Mouse (Mus musculus) myocyte (in vitro differentiated cells): ENCODE measurements at regions not wholly inside any gene's neighbourhood (a gene's known extent, or its start where the extent isn't known, plus 50 kb on each side); places are given as distances from the start of the nearest gene placed in this dataset.

ENCODE experiments used
- CEBPB ChIP-seq: IDR thresholded peaks from 2 replicates; pipeline ENCODE4 v1.6.1; 2011; ENCODE audit warnings: mild to moderate bottlenecking, moderate library complexity; ENCODE audit not compliant: poor library complexity, insufficient read depth, severe bottlenecking
- E2F4 ChIP-seq: IDR thresholded peaks from one replicate; pipeline ENCODE4 v1.6.1; 2011; ENCODE audit warnings: mild to moderate bottlenecking, control low read depth, moderate library complexity; ENCODE audit not compliant: insufficient read depth
- MAX ChIP-seq: IDR thresholded peaks from one replicate; pipeline ENCODE4 v1.6.1; 2011; ENCODE audit warnings: low read depth, mild to moderate bottlenecking, control low read depth
- MYOG ChIP-seq, 3 experiments: IDR thresholded peaks; one replicate each; pipeline ENCODE4 v1.6.1; 2011; ENCODE audit warnings: control low read depth in 2 of 3, low read depth in 2 of 3, mild to moderate bottlenecking in 2 of 3; ENCODE audit not compliant: insufficient read length in 2 of 3, control insufficient read depth in 1 of 3, insufficient read depth in 1 of 3
- POLR2A ChIP-seq: IDR thresholded peaks from one replicate; pipeline ENCODE4 v1.6.1; 2011; ENCODE audit warnings: low read depth, mild to moderate bottlenecking, control low read depth, moderate library complexity; ENCODE audit not compliant: insufficient read length
- POLR2AphosphoS2 ChIP-seq: IDR thresholded peaks from one replicate; pipeline ENCODE4 v1.6.1; 2011; ENCODE audit warnings: low read depth, control low read depth; ENCODE audit not compliant: insufficient read length
- REST ChIP-seq: IDR thresholded peaks from one replicate; pipeline ENCODE4 v1.6.1; 2011; ENCODE audit warnings: mild to moderate bottlenecking, control low read depth, moderate library complexity; ENCODE audit not compliant: insufficient read depth, insufficient read length
- SRF ChIP-seq: IDR thresholded peaks from one replicate; pipeline ENCODE4 v1.6.1; 2011; ENCODE audit warnings: low read depth; ENCODE audit not compliant: control insufficient read depth, insufficient read length
- USF1 ChIP-seq: IDR thresholded peaks from one replicate; pipeline ENCODE4 v1.6.1; 2011; ENCODE audit warnings: low read depth, mild to moderate bottlenecking, control low read depth, moderate library complexity

- TF ChIP-seq CEBPB (no peak), E2F4 (no peak), POLR2A (no peak), SRF (no peak), REST (no peak), POLR2AphosphoS2 (no peak), MYOG (IDR thresholded peaks at IDR 0.05; ENCODE audit: control insufficient read depth in 1 of 3, insufficient read depth in 1 of 3, insufficient read length in 2 of 3, low read depth in 2 of 3) (no peak), MAX (no peak), USF1 (no peak)
Observed at GRCm38 (mm10) chr12:107160628-107161027, 327.8 kb upstream of the 3110018I06Rik start.
